Mouse (Mus musculus): ENCODE measurements around the gene Slc26a5.

The Slc26a5 gene

DNA sequence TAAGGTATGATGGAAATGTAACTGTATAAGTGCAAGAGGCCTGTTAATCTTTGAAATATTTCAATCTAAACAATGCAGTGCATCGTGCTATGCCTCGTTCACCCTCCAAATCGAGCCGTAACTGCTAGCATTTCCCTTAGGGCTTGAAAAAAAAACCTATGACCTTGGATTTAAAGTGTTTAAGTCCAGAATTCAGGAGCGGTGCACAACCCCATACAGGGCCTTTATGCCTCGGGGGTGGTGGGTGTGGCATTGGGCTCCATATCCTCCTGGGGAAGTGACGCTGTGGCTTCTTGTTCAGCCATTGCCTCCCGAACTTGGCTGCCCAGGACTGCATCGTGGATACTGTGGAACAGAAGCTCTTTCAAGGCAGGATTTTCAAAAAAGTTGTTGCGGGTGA is 54.5 kb downstream of the Slc26a5 start:
- DNase-seq (ENCODE audit: extremely low read depth, low read depth) = no peak

DNA sequence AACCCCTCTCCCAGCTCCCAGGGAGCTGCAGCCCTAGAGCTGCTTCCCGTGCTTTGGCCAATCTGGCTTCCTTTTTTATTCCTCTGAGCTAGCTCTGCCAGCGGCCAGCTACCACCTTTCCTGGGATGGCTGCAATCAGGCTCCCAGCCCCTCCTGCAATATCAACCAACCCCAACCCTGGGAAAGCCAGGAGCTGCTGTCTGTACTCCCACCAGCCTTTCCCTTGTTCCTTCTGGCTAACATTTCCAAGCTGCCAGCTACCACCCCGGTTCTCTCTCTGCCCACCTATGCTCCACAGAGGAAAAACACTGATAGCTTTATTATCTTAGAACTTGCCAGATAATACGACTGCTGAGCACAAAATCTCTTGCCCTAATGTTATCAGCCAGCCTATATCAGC is 60.6 kb downstream of the Slc26a5 start:
- no peak for DNase-seq (ENCODE audit: extremely low read depth, low read depth)

DNA sequence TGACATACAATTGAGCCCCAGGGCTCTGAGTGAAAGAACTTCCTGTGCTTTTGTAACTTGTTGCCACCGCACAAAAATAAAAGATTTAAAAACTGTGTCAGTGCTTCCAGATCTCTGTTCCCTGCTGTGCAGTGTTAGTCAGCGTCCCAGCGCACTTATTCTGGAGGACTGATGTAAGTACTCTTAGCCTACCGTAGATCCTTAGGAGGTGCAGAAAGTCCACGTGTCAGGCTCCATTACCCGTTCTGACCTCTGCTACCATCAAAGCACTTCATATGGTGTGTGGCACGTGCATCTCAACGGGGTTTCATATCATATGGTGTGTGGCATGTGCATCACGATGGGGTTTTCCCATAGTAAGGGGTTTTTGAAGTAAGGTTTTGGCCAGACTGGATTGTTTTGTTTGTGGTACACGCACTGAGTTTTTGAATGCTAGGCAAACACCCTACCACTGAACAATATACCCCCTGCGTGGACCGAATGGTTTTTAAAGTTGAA is 61.7 kb downstream of the Slc26a5 start:
- no peak for DNase-seq (ENCODE audit: extremely low read depth, low read depth)

DNA sequence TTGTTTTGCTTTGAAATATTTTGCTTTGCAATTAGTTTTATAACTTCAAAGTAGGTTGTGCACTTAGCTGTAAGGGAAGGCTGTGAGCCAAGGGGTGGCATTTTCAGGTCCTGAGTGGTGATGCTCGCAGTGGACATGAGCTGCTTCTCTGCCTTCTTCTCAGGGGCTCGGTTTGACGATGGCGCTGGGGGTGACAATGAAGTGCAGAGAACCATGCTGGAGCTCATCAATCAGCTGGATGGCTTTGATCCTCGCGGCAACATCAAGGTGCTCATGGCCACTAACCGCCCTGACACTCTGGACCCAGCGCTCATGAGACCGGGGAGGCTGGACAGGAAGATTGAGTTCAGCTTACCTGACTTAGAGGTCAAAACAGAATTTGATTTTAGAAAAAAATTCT is 62.5 kb downstream of the Slc26a5 start:
- no peak for DNase-seq (ENCODE audit: extremely low read depth, low read depth)

DNA sequence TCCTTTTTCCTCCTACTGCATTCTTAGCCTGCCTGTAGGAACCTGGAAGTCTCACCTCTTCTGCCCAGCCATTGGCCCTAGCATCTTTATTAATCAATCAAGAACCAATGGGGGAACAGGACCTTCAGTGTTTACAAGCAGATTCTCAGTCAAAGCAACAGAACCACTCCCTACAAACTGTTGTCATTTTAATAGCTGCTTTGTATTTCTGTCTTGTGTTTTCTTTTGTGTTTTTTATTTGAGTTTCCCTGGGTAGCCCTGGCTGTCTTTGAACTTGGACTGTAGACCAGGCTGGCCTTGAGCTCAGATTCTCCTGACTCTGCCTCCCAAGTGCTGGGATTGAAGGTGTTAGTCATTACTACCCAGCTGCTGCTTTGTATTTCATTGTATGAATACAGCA is 73.2 kb downstream of the Slc26a5 start:
- DNase-seq (ENCODE audit: extremely low read depth, low read depth) = no peak

DNA sequence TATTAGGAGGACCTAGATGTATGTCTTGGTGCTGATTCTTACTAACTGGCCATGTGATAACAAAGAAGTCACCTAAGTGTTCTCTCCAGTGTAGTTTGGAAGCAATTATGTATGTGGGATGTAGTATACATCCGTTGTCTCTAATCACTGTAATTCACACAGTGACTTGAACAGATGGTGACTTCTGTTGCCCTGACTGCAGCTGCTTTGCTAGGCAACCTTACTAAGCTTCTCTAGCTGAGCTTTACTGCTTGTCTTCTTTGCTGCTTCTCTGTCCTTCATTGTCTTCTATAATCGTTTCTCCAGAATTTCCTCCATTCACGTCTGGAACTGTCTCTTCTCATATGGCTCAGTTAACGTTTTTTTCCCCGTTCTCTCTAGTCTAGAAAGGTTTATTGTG is 76.3 kb downstream of the Slc26a5 start:
- DNase-seq (ENCODE audit: extremely low read depth, low read depth) = no peak

DNA sequence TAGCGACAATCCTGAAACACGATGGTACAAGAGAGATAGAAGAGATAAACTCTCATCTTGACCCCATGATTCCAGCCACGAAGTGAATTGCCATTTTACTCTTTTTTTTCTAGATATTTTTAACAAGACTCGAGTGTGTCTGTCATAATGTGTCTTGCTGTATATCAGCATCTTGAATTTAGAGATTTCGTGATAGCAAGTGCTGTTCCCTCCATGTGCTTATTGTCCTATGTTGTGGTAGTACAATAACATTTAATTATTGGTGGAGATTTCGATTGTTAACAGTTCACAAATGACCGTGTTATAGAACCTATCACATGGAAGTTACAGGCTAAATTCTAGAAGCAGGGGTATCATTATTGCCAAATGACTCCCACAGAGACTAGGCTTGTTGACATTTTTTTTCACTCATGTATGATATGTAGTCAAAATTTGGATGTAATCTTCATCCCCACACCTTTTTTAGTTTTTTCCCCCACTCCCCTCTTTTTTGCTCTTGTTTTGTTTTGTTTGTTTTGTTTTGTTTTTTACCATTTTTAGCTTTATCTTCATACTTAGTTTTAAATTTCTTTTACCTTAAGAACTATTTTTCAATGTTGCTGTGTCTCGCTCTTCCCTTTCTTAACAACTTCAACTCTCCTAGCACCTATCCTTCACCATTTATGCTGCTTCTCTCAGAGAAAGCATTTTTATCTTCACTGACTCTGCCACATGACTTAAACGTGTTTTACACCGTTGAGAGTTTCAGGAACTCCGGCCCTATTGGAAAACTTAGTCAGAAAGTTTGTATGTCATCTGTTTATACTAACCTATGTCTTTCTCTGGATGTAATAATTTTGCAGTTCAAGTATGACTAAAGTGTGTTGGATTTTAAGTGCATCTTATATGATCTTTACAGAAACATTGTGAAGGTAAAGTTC is 78.0 kb downstream of the Slc26a5 start:
- peak; percentile 26 for DNase-seq (ENCODE audit: extremely low read depth, low read depth)

DNA sequence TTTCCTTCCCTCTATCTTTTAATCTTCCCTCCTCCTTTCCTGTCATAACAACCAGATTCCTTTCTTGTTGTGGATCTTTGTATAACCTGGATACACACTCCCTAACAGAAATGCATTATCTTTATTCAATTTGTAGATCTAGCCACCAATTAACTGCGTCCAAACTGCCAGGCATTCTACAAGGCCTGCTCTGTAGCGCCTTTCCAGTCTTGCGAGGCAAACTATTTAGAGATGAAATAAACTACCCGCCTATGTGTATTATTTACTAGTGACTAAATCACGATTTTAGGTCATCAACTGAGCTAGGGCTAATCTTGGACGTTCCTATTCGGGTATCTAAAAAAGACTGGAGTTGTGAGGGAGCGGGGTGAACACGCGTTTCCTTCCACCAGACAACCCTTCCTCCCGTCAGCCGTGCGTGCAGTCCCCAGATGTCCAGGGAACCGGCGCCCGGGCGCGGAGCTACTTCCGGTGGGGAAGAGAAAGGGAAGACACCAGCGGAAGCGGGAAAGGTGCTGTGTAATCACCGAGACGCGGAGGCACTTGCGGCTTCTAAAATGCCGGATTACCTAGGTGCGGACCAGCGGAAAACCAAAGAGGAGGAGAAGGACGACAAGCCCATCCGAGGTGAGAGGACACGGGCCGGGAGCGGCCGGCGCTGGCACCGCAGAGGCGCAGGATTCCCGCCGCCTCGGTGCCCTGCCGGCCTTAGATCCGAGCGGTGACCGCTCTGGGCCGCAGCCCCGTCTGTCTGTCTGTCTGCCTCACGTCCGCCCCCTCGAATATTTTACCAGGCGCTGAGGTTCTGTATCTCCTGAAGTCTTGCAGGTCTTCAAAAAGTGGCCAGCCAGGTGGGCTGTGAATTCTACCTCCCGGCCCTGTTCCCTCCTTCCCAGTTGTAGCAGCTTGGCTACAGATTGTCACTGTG is 78.9 kb downstream of the Slc26a5 start:
- DNase-seq (ENCODE audit: extremely low read depth, low read depth) = peak; percentile 97

DNA sequence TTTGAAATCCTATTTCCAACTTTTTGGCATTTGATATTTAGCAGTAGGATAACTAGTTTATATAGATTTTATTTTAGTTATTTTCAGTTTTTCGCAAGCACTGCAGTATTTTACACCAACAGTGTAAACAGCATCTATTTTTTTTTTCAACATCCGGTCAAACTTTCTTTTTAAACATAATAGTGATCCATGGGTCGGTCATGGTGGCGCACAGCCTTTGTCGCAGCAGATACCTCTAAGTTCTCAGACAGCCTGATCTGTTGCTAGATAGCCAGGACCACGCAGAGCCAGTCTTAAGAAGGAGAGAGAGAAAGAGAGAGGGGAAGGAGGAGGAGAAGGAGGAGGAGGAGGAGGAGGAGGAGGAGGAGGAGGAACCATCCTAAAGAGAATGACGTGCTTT is 79.6 kb downstream of the Slc26a5 start:
- no peak for DNase-seq (ENCODE audit: extremely low read depth, low read depth)

DNA sequence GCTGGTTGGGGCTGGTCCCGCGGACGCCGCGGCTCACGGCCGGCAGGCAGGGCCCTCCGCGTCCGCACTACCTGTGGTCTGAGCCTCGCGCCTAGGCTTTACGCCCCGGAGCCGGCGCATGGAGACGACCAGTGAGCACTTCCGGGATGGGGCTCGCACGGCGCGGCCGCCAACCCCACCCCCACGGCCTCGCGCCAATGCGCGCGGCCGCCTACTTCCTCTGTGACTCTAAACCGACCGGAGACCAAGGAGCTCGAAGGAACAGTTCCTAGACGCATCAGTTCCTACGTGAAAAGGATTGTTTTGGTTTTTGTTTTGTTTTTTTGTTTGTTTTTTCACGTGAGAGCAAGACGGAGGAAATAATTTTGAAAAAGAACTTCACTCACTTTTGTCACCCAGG is 80.4 kb downstream of the Slc26a5 start, which contains the start of the genes Dnajc2 and Psmc2:
TSS of gene Dnajc2 (minus strand) at position 199 of the 400 bp plus-strand sequence.
TSS of gene Psmc2 (plus strand) at position 231 of the 400 bp plus-strand sequence.
- DNase-seq (ENCODE audit: extremely low read depth, low read depth) = peak; percentile 90

DNA sequence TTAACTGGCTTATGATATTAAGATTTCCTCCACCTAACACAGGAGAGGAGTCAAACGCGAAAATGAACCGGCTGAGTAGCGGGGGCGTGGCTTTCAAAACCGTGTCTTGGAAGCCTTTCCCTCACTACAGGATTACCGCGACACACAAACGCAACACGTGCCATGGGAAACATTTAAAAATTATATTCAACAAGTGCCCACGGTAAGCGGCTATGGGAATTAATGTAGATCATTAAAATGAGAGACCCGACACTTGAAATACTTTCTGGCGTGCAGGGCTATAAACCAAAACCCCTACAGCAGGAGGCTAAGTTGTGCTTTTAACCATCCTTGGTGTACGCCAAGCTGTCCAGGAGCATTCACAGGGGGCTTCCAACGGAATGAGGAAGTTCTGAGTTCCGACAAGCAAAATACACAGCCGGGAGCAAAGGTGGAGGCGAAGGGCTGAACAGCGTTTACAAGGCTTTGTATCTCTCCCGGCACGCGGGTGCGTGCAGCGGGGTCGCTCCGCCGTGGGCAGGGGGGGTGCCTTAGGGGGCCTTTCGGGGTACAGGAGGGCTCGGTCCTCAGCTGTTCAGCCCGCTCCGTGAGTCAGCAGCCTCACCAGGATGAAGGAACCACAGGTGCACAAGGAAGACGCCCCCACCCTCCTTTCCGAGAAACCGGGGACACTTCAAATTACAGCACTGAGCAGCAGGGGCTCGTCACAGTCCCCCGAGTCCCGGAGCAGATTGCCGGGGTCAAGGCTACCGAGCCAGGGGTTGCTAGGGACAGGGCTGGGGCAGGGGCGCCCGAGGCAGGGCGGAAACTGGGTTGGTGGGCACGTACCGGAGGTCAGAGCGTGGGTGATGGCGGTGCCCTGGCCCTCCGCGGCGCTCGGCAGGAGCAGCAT is 81.0 kb downstream of the Slc26a5 start:
- DNase-seq (ENCODE audit: extremely low read depth, low read depth) = peak; percentile 80

DNA sequence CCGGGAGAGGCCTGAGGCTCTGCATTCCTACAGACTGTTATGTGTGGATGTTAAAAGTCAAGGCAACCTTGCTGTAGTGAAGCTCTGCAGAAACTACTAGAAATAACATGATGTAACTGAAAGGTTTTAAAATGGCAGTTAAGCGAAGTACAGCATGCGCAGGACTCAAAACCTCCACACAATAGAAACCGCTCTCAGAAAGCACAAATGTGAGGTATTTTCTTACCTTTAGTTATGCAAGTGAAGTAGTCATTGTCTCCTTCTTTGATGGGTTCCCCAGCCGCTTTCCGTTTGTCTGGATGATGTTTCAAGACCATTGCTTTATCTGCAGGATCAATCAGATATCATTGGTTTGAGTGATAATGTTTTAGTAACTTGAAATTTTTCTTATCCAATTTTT is 88.9 kb downstream of the Slc26a5 start:
- no peak for DNase-seq (ENCODE audit: extremely low read depth, low read depth)

DNA sequence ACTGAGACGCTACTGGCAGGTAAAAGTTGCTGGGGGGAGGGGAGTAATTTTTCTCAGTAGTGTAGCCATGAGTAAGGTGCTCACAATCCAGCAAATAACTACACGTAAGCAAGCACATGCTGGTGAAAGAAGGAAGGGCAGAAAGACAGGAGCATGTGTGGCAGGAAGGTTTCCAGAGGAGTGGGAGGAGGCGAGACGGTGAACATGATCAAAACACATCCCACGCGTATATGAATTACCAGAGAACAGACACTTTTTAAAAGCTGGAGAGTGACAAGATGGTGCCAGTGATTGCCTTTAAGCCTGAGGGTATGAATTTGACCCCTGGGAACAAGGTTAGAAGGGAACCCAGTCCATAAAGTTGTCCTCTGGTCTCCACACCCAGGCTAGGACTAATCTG is 95.6 kb downstream of the Slc26a5 start:
- DNase-seq (ENCODE audit: extremely low read depth, low read depth) = no peak

DNA sequence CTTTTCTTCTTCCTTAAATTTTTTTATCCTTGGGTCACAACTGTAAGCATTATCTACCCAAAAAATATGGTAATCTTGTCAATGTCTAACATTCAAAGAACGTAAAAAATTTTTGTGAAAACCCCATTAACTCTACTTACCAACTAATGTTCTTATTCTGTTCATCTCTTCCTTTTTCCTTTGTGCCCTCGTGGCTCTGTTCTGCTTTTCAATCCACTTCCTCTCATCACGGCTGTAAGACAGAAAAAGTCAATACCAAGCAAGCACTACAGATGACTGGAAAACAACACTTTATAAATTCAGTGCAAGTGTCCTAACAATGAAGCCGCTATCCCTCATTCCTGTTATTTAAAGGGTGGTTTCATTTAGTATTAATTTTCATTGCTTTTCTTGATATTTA is 96.9 kb downstream of the Slc26a5 start:
- no peak for DNase-seq (ENCODE audit: extremely low read depth, low read depth)

All from MEL-GATA-1-ER (cell line).